Mouse (Mus musculus) T-cell, adult 2 months (primary cell): ENCODE data around the gene Myo6.

Experiments
- DNase-seq: peaks from one replicate; pipeline ENCODE4 v3.0.0; 2022; ENCODE audit warnings: low spot score

Gene Myo6

GRCm38 (mm10) chr9:80237184-80237799 lies 72.5 kb downstream of the Myo6 start:
- no peak for DNase-seq

DNA sequence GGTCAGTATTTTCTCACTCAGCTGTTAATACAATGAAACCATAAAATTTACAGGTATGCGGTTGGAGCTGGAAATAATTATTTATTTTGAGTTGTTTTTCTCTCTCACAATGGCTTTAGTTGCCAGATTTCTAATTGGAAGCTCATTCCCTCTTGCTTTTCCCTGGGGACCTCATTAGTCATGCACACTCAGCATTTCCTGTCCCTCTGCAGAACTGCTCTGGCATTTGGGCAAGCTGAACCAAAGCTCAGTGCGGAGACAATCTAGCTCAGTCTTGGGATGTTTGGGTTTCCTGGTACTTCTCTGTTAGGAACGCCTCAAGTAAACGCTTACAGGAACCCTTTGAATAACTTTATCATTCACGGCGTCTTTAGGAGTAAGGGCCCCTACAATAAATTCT lies 76.9 kb downstream of the Myo6 start:
- no peak for DNase-seq

- DNase-seq: no peak
These were observed 87.3 kb downstream of the Myo6 start for GRCm38 (mm10) chr9:80252146-80252545.

- no peak for DNase-seq
These were observed 88.4 kb downstream of the Myo6 start for GRCm38 (mm10) chr9:80253241-80253640.

DNA sequence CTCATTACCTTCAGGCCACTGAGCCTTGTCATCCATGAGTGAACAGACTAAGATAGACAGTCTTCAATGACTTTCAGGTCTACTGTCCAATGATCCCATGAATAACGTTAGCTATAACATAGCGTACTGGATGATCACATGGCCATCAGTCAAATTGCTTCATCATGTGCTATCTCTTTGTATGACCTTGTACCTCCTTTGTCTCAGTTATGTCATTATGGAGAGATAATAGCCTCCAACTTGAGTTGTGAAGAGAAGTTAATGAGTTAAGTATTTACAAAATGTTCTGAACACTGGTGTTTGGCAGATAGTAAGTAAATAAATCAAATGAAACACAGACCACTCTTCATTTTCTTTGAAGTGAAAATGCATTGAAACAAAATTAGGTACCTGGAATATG lies 91.7 kb downstream of the Myo6 start:
- DNase-seq: no peak

GRCm38 (mm10) chr9:80258396-80258795 lies 93.6 kb downstream of the Myo6 start:
- DNase-seq: peak; percentile 40

DNA sequence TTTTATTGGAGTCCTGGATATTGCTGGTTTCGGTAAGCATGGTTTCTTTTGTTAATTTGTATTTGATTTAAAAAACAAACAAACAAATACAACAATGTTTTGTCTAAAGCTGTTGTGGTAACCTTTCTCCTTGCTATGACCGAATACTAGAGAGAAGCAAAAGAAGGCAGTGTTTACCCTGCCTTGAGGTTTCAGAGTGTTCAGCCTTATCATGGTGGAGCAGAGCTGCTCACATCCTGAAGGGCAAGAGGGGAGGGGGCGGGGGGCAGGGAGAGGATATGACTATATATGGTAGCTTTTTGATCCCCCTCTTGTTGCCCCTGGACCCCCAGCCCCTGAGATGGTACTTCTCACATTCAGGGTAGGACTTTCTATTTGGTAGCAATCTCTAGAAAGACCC lies 96.1 kb downstream of the Myo6 start:
- no peak for DNase-seq

- peak; percentile 2 for DNase-seq
These were observed 97.7 kb downstream of the Myo6 start for GRCm38 (mm10) chr9:80262367-80263026.

GRCm38 (mm10) chr9:80266086-80266485 lies 101.3 kb downstream of the Myo6 start:
- DNase-seq: peak; percentile 27

GRCm38 (mm10) chr9:80266507-80266906 lies 101.7 kb downstream of the Myo6 start:
- DNase-seq: peak; percentile 66

DNA sequence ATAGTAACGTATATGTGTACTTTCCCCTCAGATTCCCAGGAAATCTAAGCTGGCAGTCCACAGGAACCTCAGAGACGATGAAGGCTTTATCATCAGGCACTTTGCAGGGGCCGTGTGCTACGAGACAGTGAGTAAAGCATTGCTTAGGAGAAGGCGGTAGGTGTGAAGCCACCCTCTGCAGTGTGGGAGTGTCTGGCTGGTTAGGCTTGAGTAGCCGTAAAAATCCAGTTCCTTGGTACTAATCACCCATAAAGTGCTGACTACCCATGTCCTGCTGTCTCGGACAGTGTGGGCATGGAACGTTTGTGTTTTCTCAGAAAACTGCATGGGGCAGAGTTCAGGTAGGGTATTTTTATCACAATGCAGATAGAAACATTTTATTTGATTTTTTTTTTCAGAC lies 104.8 kb downstream of the Myo6 start:
- DNase-seq: no peak

DNA sequence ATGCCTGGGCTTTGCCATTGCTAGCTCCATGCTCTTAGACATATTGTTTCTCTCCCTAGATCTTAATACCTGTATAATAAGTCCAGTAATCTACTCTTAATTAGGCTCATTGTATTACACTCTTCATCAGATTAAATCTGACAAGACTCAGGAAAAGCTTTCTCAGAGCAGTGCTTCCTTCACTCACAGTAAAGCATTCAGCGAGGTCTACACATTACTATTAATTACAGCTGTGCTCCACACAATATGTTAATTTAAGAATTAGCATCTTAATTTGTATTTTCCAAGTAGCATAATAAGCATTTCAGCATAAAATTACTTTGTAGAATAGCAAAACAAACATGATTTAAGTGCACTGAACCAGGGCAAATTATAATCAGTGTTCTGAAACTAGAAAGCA lies 108.1 kb downstream of the Myo6 start:
- no peak for DNase-seq

DNA sequence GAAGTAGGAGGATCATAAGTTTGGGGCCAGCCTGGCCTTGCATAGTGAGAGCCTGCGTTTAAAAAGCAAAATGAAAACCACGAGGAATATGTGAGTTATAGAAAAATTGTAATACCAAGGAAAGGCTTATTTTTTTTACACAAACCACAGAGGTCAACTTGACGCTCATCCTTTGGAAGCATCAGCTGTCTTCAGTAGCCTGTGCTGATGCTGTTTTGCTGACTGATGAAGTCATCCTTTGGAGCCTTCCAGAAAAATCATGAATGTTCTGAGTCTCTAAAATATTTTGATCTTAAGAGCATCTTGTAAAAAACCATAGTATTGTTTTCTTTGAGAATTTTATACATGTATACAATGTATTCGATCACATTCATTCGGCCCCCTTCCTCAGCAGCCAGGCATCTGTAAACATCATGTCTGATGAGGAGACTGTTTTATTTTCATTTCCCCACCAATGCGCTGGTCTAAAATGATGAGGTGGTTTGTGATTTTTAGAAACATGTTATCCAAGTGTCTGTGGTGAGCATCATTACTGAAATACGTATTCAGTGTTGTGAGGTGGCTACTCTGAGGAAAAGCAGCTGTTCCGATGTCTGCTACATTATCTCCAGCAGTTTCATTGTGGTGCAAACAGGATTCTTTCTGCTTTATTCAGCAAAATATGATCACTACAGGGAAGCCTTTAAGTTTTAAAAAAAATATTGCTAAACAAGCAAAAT lies 110.4 kb downstream of the Myo6 start:
- no peak for DNase-seq

GRCm38 (mm10) chr9:80275772-80276134 lies 110.9 kb downstream of the Myo6 start:
- no peak for DNase-seq

DNA sequence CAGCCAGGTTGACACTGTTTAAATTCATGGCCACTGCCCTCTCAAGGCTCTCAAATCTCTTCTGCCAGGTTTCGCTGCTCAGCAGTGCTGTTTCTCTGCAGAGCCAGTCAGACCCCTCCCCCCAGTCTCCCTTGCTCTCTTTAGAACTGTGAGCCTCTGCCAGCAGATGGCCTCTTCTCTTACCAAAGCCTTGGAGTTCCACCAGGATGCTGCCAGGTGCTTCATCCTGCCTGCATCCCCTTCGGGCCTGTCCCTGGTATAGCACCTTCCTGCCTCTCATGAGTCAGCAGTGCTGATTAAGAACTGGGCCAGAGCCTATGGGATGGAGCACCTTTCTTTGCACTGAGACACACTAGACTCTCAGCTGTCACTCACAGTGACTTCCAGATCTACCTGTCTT lies 112.3 kb downstream of the Myo6 start:
- DNase-seq: no peak

DNA sequence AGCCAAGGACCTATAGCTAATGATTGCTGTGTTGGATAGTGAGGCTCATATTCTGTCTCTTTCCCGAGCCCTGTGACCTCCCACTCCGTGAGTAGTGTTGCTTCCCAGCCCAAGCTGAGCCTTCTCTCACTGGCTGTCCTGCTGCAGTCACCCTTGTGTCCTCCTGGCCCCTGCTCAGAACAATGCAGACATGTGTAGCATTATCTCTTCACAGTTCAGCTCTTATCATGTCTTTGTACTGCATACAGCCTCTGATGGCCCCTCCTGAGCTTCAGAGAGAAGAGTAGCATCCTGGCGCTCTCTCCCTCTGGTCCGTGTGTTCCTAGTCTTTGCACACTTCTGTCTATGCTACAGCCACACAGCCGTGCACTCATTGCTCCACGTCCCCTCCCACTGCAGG lies 112.9 kb downstream of the Myo6 start:
- DNase-seq: no peak

DNA sequence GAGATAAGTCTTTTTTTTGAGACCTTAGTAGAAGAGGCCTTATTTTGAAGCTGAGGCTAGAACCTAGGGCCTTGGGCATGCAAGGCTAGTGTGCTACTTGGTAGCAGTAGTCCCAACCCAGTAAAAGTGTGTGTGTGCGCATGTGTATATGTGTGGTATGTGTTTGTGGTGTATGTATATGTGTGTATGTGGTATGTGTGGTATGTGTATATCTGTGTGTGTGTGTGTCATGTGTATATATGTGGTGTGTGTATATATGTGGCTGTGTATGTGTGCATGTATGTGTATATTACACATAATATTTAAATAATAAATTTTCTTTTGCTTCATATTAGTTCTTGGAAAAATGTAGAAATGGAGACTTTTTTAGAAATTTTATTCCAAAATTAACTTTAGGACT lies 115.9 kb downstream of the Myo6 start:
- no peak for DNase-seq

- DNase-seq: no peak
These were observed 117.6 kb downstream of the Myo6 start for GRCm38 (mm10) chr9:80282426-80282825.

GRCm38 (mm10) chr9:80284539-80285174 lies 119.8 kb downstream of the Myo6 start:
- DNase-seq: no peak

- no peak for DNase-seq
These were observed 122.0 kb downstream of the Myo6 start for GRCm38 (mm10) chr9:80286845-80287244.

- peak; percentile 31 for DNase-seq
These were observed 128.3 kb downstream of the Myo6 start for GRCm38 (mm10) chr9:80293056-80293584.

- DNase-seq: no peak
These were observed 131.3 kb downstream of the Myo6 start for GRCm38 (mm10) chr9:80296086-80296485.

GRCm38 (mm10) chr9:80299031-80299430 lies 134.2 kb downstream of the Myo6 start:
- no peak for DNase-seq
